In the genomic region with DNA sequence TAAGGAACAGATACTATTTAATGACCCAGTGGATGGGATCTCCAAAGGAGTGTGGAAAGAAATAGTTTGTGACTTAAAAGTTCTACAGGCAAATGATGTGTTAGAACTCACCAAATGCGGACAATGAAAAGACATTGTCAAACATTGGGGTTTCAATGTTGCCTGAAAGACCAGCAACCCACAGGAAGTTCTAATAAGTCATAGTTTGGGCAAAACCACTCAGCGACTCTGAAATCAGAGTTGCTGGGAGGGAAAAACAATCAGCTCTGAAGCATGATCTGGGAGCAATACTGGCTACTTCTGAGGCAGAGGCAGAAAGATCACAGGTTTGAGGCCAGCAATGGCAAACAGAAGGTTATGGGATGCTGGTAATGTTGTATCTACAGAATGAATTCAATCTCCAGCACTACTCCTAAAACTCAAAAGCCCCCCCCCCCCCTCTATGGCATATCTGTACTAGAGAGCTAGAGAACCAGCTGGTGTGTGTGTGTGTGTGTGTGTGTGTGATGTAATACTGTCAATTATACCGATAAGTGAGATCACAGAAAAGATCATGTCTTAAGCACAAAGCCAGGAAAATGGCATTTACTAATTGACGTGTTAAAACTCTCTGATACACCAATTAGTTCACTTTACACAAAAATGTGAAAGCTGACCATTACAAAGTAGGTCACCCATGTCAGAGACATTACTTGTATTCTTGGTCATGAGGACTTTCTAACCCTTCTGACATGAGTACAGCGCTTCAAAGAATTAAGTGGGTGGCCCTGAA, we compare ENCODE assay signal across 8 mouse cellular contexts. TPM values are rescaled to one million over a fixed set of nuclear protein-coding genes. Genes with fewer than 3 reads are reported as not detected.
DNase-seq lines count a peak whose midpoint lies in the region; ATAC-seq lines count a peak whose summit lies in the region.

No protein-coding gene starts in this region.

- no peaks in the 10 kb centered on the region for H3K36me3 ChIP-seq in intestine, embryonic 14.5 days (ENCODE audit: control insufficient read depth, insufficient read depth, low read length)

- H3K4me3 ChIP-seq in intestine, embryonic 14.5 days (ENCODE audit: low read depth, low read length) = peak overlapping the region; percentile 77

- peak overlapping the region; percentile 82 for H3K4me2 ChIP-seq in intestine, embryonic 14.5 days (ENCODE audit: low read length)

- no peaks in the 10 kb centered on the region for H3K27me3 ChIP-seq in intestine, embryonic 14.5 days (replicated peaks; ENCODE audit: control insufficient read depth, insufficient read depth, low read length)

- peak; percentile 13 for DNase-seq in spleen, adult 12 weeks (ENCODE audit: low spot score)
- no peak for DNase-seq in spleen, postnatal 36 days (ENCODE audit: low spot score in 2 of 2)
- peak; percentile 57 for DNase-seq in embryo, embryonic 11 days
- DNase-seq in intestine, embryonic 14.5 days (ENCODE audit: low spot score) = peak; percentile 73
- peak; percentile 62 for DNase-seq in naive thymus-derived CD4-positive, alpha-beta T cell, adult 2 months (ENCODE audit: low read depth)
- no peak for DNase-seq in adrenal gland, postnatal 4 days (ENCODE audit: low spot score in 2 of 2)
- DNase-seq in gastrocnemius, postnatal 36 days = no peak
- DNase-seq in frontal cortex, postnatal 36 days (ENCODE audit: low spot score in 2 of 2) = no peak

- H3K27ac ChIP-seq in intestine, embryonic 14.5 days (ENCODE audit: low read depth) = peak overlapping the region; percentile 97

- WGBS in intestine, embryonic 14.5 days = 4% methylated on average over 5 of the region's 5 CpGs

- H3K4me1 ChIP-seq in intestine, embryonic 14.5 days (replicated peaks; ENCODE audit: control insufficient read depth, insufficient read depth, low read length) = peaks cover 24% of the 10 kb centered on the region

- no peaks in the 10 kb centered on the region for H3K9me3 ChIP-seq in intestine, embryonic 14.5 days (ENCODE audit: control insufficient read depth, low read length)

- intact Hi-C loops in gastrocnemius, postnatal 36 days (cut with DNase I) = loop anchor here (2.0 kb wide), 1 partner anchor 15 kb away; a partner anchor contains a TSS

- ATAC-seq in intestine, embryonic 14.5 days (replicated peaks; ENCODE audit: low FRiP score, low TSS enrichment, low read depth) = no peak

- H3K9ac ChIP-seq in intestine, embryonic 14.5 days (ENCODE audit: low read length) = peak overlapping the region; percentile 88

RNA-seq across cellular contexts. Expression of a gene that starts 0.7 kb away (rescaled TPM):
- 7.2 and 10.8 TPM in 2 replicates for polyA plus RNA-seq in intestine, embryonic 14.5 days (2014; fragmentation: Nextera tagmentation; extraction: Ambion mirVana)
- total RNA-seq in adrenal gland, postnatal 4 days (2021) = 1,000 to 10,000 TPM; 1,000 to 1,309 TPM
- total RNA-seq in gastrocnemius, postnatal 36 days (2021) = 10 to 100 TPM; 27.0 to 38.7 TPM

RNA-seq across cellular contexts. Expression of a gene that starts 4.1 kb away (rescaled TPM):
- polyA plus RNA-seq in intestine, embryonic 14.5 days (2014; fragmentation: Nextera tagmentation; extraction: Ambion mirVana) = 18.2 and 18.4 TPM in 2 replicates
- 100 to 1,000 TPM; 172 to 196 TPM for total RNA-seq in adrenal gland, postnatal 4 days (2021)
- total RNA-seq in gastrocnemius, postnatal 36 days (2021) = 1 to 10 TPM; 2.1 to 4.8 TPM

RNA-seq across cellular contexts. Expression of a gene that starts 4.3 kb away (rescaled TPM):
- 3.2 and 3.7 TPM in 2 replicates for polyA plus RNA-seq in intestine, embryonic 14.5 days (2014; fragmentation: Nextera tagmentation; extraction: Ambion mirVana)
- 100 to 1,000 TPM; 256 to 306 TPM for total RNA-seq in adrenal gland, postnatal 4 days (2021)
- 1 to 10 TPM; 6.9 to 9.3 TPM for total RNA-seq in gastrocnemius, postnatal 36 days (2021)

RNA-seq across cellular contexts. Expression of a gene that starts 14.7 kb away (rescaled TPM):
- 2.2 and 2.3 TPM in 2 replicates for polyA plus RNA-seq in intestine, embryonic 14.5 days (2014; fragmentation: Nextera tagmentation; extraction: Ambion mirVana)
- total RNA-seq in adrenal gland, postnatal 4 days (2021) = 100 to 1,000 TPM in 1 of 2 experiments, 10 to 100 TPM in 1; 89.5 to 116 TPM
- 1 to 10 TPM; 2.0 to 3.2 TPM for total RNA-seq in gastrocnemius, postnatal 36 days (2021)

RNA-seq across cellular contexts. Expression of a gene that starts 27.7 kb away (rescaled TPM):
- polyA plus RNA-seq in intestine, embryonic 14.5 days (2014; fragmentation: Nextera tagmentation; extraction: Ambion mirVana) = 4.0 and 5.3 TPM in 2 replicates
- total RNA-seq in adrenal gland, postnatal 4 days (2021) = 100 to 1,000 TPM; 142 to 169 TPM
- total RNA-seq in gastrocnemius, postnatal 36 days (2021) = 1 to 10 TPM; 2.0 to 3.5 TPM

Comparison
In these comparisons a context has a peak if more than half of its experiments do, and no peak if none do; other contexts are left out.
1. DNase-seq: peak in spleen, adult 12 weeks (single experiment), embryo, embryonic 11 days (single experiment), intestine, embryonic 14.5 days (single experiment) and naive thymus-derived CD4-positive, alpha-beta T cell, adult 2 months (single experiment); none in spleen, postnatal 36 days (0 of 2), adrenal gland, postnatal 4 days (0 of 2), gastrocnemius, postnatal 36 days (0 of 2) and frontal cortex, postnatal 36 days (0 of 2).
2. RNA of a gene that starts 0.7 kb away (total RNA-seq): 1,000 to 1,309 TPM in adrenal gland, postnatal 4 days; 27.0 to 38.7 TPM in gastrocnemius, postnatal 36 days; every median in the first group is over 10 times any median in the second.
3. RNA of a gene that starts 4.1 kb away (total RNA-seq): 172 to 196 TPM in adrenal gland, postnatal 4 days; 2.1 to 4.8 TPM in gastrocnemius, postnatal 36 days; every median in the first group is over 10 times any median in the second.
4. RNA of a gene that starts 4.3 kb away (total RNA-seq): 256 to 306 TPM in adrenal gland, postnatal 4 days; 6.9 to 9.3 TPM in gastrocnemius, postnatal 36 days; every median in the first group is over 10 times any median in the second.